1 mouse cellular context compared by ENCODE assay signal in genomic region chr5:114647211-114647974, GRCm38 (mm10).
TF ChIP-seq lines count a peak whose summit lies in the region.

No protein-coding gene starts in this region.

TF ChIP-seq in MEL, 35 proteins besides CTCF, POLR2A, EP300 and RAD21 (continued from another document):
- no peak for TF ChIP-seq SMC3 (IDR thresholded peaks at IDR 0.05; ENCODE audit: low read depth, low read length)
- no peak for TF ChIP-seq USF1 (IDR thresholded peaks at IDR 0.05; ENCODE audit: low read depth, low read length)
- TF ChIP-seq UBTF (IDR thresholded peaks at IDR 0.05; ENCODE audit: borderline replicate concordance, insufficient read depth, low read depth, low read length) = no peak
- TF ChIP-seq POLR2AphosphoS2 (IDR thresholded peaks at IDR 0.05; ENCODE audit: low read length) = no peak
- no peak for TF ChIP-seq GABPA (IDR thresholded peaks at IDR 0.05; ENCODE audit: low read depth, low read length)
- TF ChIP-seq GATA1 (IDR thresholded peaks at IDR 0.05; ENCODE audit: low read depth, low read length) = peak; percentile 26; the same call in 1 of the 2 replicates
- TF ChIP-seq TAL1 (IDR thresholded peaks at IDR 0.05; ENCODE audit: low read length) = no peak
- TF ChIP-seq MEF2A (IDR thresholded peaks at IDR 0.05; ENCODE audit: extremely low read depth, insufficient replicate concordance, low read depth, low read length, poor library complexity, severe bottlenecking) = no peak
- no peak for TF ChIP-seq TCF12 (IDR thresholded peaks at IDR 0.05; ENCODE audit: low read depth, low read length)
- peak; percentile 71 for TF ChIP-seq SIN3A (IDR thresholded peaks at IDR 0.05; ENCODE audit: low read length)
- TF ChIP-seq KAT2A (conservative IDR thresholded peaks at IDR 0.05; ENCODE audit: low read depth, low read length) = no peak
- no peak for TF ChIP-seq ZMIZ1 (IDR thresholded peaks at IDR 0.05; ENCODE audit: low read depth, low read length)
- no peak for TF ChIP-seq MAFK (IDR thresholded peaks at IDR 0.05; ENCODE audit: borderline replicate concordance, low read depth, low read length)
- no peak; the same call in 1 of the 2 replicates for TF ChIP-seq HCFC1 (IDR thresholded peaks at IDR 0.05; ENCODE audit: low read depth, low read length)
- TF ChIP-seq ETS1 (IDR thresholded peaks at IDR 0.05; ENCODE audit: low read depth, low read length) = no peak
- TF ChIP-seq CHD2 (IDR thresholded peaks at IDR 0.05; ENCODE audit: low read length) = no peak
- peak; percentile 72 for TF ChIP-seq NRF1 (IDR thresholded peaks at IDR 0.05; ENCODE audit: insufficient read depth, low read depth, low read length, poor library complexity, severe bottlenecking)
- no peak for TF ChIP-seq MYB (IDR thresholded peaks at IDR 0.05; ENCODE audit: low read depth, low read length)
- peak; percentile 41 for TF ChIP-seq NELFE (IDR thresholded peaks at IDR 0.05; ENCODE audit: low read depth, low read length)
- TF ChIP-seq ZC3H11A (IDR thresholded peaks at IDR 0.05; ENCODE audit: low read depth, low read length) = no peak
- no peak for TF ChIP-seq POLR2AphosphoS5 (IDR thresholded peaks at IDR 0.05; ENCODE audit: borderline replicate concordance, low read depth, low read length)
- TF ChIP-seq USF2 (IDR thresholded peaks at IDR 0.05; ENCODE audit: borderline replicate concordance in 1 of 2, insufficient read depth in 1 of 2, low read depth in 1 of 2, low read length in 2 of 2) = no peak
- TF ChIP-seq MXI1 (IDR thresholded peaks at IDR 0.05; ENCODE audit: low read depth, low read length) = no peak; the same call in 1 of the 2 replicates
- no peak for TF ChIP-seq ELF1 (IDR thresholded peaks at IDR 0.05; ENCODE audit: low read depth, low read length)
- TF ChIP-seq ZKSCAN1 (IDR thresholded peaks at IDR 0.05; ENCODE audit: low read depth, low read length) = no peak
- TF ChIP-seq MYC (IDR thresholded peaks at IDR 0.05; ENCODE audit: low read depth, low read length) = peak; percentile 1; the same call in 1 of the 2 replicates
